Mouse (Mus musculus) megakaryocyte, embryonic 14.5 days (primary cell): ENCODE data around the gene Hoxa7.

ENCODE experiments used
- FLI1 ChIP-seq: IDR thresholded peaks from 2 replicates; pipeline ENCODE4 v1.6.1; 2012; ENCODE audit warnings: low read length, inconsistent platforms, mixed read lengths
- GATA1 ChIP-seq: IDR thresholded peaks from 3 replicates; pipeline ENCODE4 v1.6.1; 2012; ENCODE audit warnings: mixed read lengths, low read length, inconsistent platforms, borderline replicate concordance

DNA sequence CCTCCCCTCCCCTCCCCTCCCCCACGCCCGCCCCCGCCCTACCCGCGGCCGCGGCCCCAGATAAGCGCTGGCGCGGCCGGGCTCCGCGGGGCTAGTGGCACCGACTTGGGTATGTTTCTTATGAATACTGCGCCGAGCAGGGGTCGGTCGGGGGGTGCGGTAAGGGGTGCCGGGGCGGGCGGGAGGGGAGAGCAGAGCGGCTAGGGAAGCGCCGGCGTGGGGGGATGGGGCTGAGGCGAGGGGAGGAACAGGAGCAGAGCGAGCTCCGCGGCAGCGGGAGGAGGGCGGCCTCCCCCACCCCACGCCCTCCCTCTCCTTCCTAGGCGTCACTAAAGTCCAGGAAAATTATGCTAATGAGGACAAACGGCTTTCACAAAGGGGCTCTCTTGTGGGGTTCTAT lies 45.8 kb downstream of the Hoxa7 start:
- TF ChIP-seq GATA1 (no peak), FLI1 (no peak)
